Mouse (Mus musculus): Measurements from ENCODE around the gene Tnni3. TPM values are rescaled to one million over a fixed set of nuclear protein-coding genes. Genes with fewer than 3 reads are reported as not detected.
"Not testable (repeated sequence)": the region's sequence is repeated elsewhere in the genome, so short reads cannot be mapped to it uniquely, and the experiment has no call there.

Tnni3 gene
- 2.5 and 5.1 TPM in 2 replicates for polyA plus RNA-seq (2012; rRNA removed)

GRCm38 (mm10) chr7:4524212-4524922 lies at the start of gene Tnni3:
Tnni3 (minus strand) TSS chr7:4524229.
- DNase-seq (ENCODE audit: low read depth) = not testable (repeated sequence)

- DNase-seq (ENCODE audit: low read depth) = not testable (repeated sequence)
Measured at GRCm38 (mm10) chr7:4572361-4572760, 48.3 kb upstream of the Tnni3 start.

- no peak for DNase-seq (ENCODE audit: low read depth)
Measured at GRCm38 (mm10) chr7:4562660-4563059, 38.6 kb upstream of the Tnni3 start.

GRCm38 (mm10) chr7:4557167-4557560 lies 33.1 kb upstream of the Tnni3 start:
- DNase-seq (ENCODE audit: low read depth) = no peak

GRCm38 (mm10) chr7:4556256-4557166 lies 32.5 kb upstream of the Tnni3 start:
- DNase-seq (ENCODE audit: low read depth) = no peak

- no peak for DNase-seq (ENCODE audit: low read depth)
Measured at GRCm38 (mm10) chr7:4547221-4547641, 23.2 kb upstream of the Tnni3 start, which contains the start of gene Syt5. Syt5 (minus strand) TSS chr7:4547541.

GRCm38 (mm10) chr7:4546591-4547131 lies 22.6 kb upstream of the Tnni3 start:
- no peak for DNase-seq (ENCODE audit: low read depth)

- DNase-seq (ENCODE audit: low read depth) = no peak
Measured at GRCm38 (mm10) chr7:4546050-4546449, 22.0 kb upstream of the Tnni3 start.

- no peak for DNase-seq (ENCODE audit: low read depth)
Measured at GRCm38 (mm10) chr7:4542013-4542412, 18.0 kb upstream of the Tnni3 start.

GRCm38 (mm10) chr7:4541344-4541743 lies 17.3 kb upstream of the Tnni3 start:
- no peak for DNase-seq (ENCODE audit: low read depth)

- DNase-seq (ENCODE audit: low read depth) = no peak
Measured at GRCm38 (mm10) chr7:4539019-4539418, 15.0 kb upstream of the Tnni3 start.

- DNase-seq (ENCODE audit: low read depth) = no peak
Measured at GRCm38 (mm10) chr7:4537181-4537580, 13.2 kb upstream of the Tnni3 start.

- DNase-seq (ENCODE audit: low read depth) = no peak
Measured at GRCm38 (mm10) chr7:4536369-4536768, 12.3 kb upstream of the Tnni3 start.

- no peak for DNase-seq (ENCODE audit: low read depth)
Measured at GRCm38 (mm10) chr7:4532005-4532729, 8.1 kb upstream of the Tnni3 start, which contains the start of gene Dnaaf3. Dnaaf3 (minus strand) TSS chr7:4532453.

- DNase-seq (ENCODE audit: low read depth) = not testable (repeated sequence)
Measured at GRCm38 (mm10) chr7:4530166-4530565, 6.1 kb upstream of the Tnni3 start.

- DNase-seq (ENCODE audit: low read depth) = no peak
Measured at GRCm38 (mm10) chr7:4527302-4527689, 3.3 kb upstream of the Tnni3 start.

GRCm38 (mm10) chr7:4526341-4527301 lies 2.6 kb upstream of the Tnni3 start:
- DNase-seq (ENCODE audit: low read depth) = peak; percentile 52

GRCm38 (mm10) chr7:4523205-4524130 lies 561 bp downstream of the Tnni3 start:
- DNase-seq (ENCODE audit: low read depth) = no peak

- DNase-seq (ENCODE audit: low read depth) = no peak
Measured at GRCm38 (mm10) chr7:4522292-4522691, 1.7 kb downstream of the Tnni3 start.

Data from gonadal fat pad, adult 2 months (tissue).